Mouse (Mus musculus) right cerebral cortex, postnatal 25 days (tissue): Measurements from ENCODE around the gene Slc6a5.

Experiments
- DNase-seq: peaks from one replicate; pipeline ENCODE4 v3.0.0; 2022

Slc6a5 gene

GRCm38 (mm10) chr7:49985947-49986346 is 76.0 kb downstream of the Slc6a5 start:
- DNase-seq: no peak

DNA sequence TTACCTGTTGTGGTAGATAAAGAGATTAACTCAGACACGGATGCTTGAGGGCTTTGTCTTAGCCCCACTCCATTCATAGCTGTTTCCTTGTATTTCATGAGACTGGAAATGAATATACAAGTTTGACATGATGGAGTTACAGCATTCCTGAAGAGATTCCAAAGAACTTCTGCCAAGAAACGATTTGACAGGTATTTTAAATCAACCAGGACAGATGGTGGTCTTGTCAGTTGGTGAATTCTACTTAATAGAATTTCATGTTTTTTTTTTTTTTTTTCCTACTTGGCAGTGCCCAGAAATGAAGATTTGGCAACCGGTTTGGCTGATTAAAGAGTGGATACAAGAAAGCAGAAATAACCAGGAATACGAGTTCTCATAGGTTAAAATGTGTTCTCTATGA is 89.4 kb downstream of the Slc6a5 start:
- no peak for DNase-seq

DNA sequence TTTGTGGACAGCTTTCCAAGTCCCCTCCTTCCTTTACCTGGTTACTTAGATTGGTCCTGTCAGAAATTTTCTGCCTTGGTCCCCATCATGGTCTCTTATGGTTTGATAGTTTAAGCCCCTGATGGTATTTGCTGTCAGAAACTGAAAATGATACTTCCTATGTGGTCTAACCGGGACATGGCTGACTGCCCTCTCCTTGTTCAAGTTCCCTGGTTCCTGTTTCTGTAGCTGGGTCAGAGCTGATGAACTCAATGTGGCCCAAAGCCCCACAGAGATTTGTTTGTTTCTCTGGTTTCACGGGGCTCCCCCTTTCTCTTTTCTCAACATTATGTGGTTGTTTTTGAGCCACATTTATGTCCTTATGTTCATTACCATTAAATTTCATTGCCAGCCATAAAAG is 95.3 kb downstream of the Slc6a5 start:
- DNase-seq: no peak
